Mouse (Mus musculus) cerebellum, adult (tissue): ENCODE data around the gene Dclk1.
"Not testable (repeated sequence)": the region's sequence is repeated elsewhere in the genome, so short reads cannot be mapped to it uniquely, and the experiment has no call there.

Experiments
- ATAC-seq: cut with Nextera tagmentation; 2 replicates; pipeline ENCODE4 v1.9.2; 2017; ENCODE audit warnings: mild to moderate bottlenecking, moderate library complexity, mixed read lengths; ENCODE audit not compliant: insufficient number of reproducible peaks, low FRiP score, low TSS enrichment

Dclk1 gene

DNA sequence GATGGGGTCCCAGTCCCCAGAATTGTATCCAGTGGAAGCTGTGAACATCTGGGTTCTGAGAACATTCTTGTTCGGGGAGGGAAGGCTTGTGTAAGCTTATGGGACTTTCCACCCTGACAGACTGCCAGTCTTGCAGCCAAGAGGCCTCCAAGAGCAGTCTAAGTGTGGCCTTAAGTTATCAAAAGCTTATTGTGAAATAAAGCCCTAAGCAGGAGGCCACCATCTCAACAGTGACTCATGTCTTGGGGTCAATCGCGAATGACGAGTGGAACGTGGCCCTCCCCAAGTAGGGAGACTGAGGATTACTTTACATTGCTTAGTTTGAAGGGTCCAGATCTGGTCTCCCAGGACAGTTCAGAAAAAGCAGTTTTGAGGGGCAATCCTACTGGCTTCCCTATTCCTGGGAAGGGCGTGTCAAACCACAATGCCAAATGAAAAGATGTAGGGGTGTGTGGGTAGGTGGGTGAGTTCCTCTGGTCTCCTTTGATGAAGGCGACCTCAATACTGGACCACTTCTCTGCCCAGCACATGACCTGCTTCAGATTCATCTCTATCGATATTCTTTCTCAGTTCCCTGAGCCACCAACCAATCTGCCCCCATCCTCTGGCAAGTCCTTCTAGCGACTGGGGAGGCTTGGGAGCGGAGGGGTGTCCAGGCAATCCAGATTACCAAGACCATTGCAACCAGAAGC lies at the start of gene Dclk1:
TSS of gene Dclk1 (plus strand) at position 635 of the 692 bp plus-strand sequence.
- ATAC-seq = no peak

DNA sequence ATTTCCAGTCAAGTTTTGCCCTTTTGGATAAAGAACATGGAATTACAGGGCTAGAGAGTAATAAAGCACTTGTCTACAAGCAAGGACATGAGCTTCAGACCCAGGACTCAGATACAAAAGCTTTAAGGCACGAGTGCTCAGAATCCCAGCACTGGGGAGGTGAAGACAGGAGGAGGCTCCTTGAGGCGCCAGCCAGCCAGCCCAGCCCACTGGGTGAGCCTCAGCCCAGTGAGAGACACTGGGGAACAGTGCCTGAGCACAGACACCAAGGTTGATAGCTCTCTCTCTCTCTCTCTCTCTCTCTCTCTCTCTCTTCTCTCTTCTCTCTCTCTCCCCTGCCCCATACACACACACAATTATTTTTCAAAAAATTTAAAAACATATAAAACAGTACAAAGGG lies 48.8 kb upstream of the Dclk1 start:
- ATAC-seq = no peak

DNA sequence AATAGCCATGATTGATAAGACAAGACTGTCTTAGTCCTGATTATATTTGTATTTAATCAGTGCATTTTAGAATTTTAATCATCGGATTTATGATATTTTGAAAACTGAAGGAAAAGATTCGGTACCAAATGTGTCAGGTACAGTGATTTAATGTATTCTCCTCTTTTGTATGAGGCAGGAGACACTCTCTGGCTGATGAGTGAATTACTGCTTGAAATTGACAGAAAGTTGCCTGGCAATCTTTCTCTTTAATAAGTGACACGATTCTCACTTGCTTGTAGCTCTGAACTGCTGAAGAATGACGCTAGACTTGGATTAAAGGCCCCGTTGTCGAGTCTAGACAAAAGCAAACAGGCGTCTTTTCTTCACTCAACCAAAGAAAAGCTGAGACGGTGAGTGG lies 47.4 kb upstream of the Dclk1 start:
- no peak for ATAC-seq

DNA sequence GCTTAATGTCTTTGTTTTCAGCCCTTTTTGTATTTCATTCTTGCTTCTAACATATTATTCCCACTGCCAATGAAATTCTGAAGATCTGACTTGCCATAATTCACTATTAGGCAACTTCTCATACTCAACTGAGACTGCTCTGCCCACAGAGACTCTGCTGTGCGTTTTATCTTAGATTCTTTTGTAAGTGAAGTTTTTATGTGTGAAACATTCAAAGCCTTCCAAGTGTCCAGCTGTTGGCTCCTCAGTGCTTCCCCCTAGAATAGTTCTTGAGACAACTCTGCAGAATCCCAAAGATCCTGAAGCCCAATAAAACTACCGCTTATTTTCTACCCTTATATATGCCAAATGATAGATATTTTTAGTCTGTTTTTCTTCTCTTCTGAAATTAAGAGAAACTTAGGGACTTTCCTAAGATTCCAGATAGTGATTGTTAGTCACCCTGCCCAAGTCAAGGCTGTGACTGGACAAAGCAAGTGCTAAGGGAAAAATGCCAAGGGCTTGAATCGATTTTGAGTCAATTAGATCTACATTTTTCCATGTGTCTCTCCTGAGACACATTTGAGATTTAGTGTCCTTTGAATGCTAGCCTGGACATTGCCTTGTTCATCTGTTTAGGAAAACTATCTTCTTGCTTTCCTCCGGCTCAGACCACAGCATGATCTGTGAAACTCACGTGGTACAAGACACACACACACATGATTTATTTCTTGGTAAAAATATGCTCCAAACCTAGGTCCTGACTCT lies 46.4 kb upstream of the Dclk1 start:
- no peak for ATAC-seq

DNA sequence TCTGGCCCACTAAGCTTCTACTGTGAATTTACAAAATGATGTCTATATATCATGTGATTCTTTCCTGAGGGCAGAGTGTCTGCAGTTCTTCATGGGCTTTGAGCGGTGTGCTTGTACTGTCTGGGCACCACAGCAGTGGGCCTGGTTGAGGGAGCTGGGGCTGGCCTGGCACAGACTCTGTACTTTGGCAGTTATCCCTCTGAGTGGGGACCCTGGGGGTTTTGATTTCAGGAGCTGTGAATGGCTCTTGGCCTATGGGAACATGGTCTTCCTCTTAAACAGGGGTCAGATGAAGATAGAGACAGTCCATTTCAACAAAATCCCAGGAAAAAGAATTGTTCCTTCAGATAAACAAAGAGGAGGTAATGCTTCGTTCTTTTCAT lies 45.8 kb upstream of the Dclk1 start:
- ATAC-seq = no peak

DNA sequence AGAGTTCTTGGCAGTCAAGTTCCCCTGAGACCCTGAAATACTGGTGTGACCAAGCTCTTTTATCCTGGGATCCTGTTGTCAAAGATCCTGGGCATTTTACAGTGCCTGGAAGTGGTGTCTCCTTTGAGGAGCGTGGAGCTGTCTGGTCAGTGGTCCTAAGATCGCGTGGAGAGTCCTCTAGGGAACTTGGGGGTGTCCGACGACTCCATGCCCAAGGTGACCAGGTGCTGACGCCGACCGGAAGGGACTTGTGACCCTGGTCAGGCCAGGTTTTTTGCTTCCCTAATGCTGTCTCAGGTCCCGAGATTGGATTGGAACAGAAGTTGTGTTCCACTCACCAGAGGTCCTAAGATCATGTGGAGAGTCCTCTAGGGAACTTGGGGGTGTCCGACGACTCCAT lies 38.5 kb upstream of the Dclk1 start:
- not testable (repeated sequence) for ATAC-seq

DNA sequence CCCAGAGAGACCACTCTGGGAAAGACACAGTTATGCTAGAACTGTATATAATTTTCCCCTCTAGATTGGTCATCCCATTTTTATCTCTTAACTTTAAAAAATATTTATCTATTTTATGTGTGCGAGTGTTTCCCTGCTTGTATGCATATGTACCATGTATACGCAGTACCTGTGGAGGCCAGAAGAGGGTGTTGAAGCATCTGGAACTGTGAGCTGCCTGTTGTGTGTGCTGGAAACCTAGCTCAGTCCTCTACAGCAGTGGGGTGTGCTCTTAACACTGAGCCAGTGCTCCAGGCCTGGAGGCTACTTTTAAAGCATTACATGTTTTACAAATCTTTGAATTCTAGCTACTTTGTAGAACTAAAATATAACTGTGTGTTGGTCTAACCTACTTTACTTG lies 35.8 kb upstream of the Dclk1 start:
- ATAC-seq = no peak

DNA sequence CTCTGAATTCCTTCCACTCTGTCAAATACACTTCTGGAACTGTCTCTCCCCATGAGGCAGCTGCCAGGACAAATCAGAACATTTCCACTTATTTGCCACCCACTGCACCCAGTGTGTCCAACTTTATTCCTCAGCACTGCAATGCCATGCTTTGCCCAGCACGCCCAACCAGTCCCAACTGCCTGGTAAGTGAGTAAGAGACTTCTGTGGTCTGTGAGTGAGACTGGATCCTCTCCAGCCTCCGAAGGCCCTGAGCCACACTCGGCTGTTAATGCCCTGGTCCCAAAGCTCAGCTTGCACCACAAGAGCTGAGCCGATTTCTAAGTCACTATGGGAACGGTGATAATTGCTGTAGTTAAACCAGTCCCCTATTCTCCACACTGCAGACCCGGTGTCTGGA lies 34.5 kb upstream of the Dclk1 start:
- ATAC-seq = no peak; the same call in 1 of the 2 replicates

DNA sequence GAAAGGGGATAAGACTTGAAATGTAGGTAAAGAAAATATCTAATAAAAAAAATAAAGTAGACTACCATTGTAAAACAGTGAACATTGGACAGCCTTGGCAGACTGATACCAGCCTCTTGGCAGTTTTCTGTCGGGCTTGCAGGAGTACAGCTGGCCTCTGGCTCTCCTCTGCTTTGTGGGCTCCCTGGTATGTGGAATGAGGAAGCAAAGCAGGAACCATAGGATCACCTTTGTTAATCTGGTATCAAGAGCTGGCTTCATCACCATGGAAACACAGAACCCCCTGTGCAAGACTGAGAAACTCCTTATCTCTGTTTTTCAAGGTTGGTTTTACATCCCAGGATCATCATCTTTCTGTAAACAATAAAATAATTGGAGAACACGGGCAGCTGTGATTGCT lies 29.9 kb upstream of the Dclk1 start:
- ATAC-seq = no peak

DNA sequence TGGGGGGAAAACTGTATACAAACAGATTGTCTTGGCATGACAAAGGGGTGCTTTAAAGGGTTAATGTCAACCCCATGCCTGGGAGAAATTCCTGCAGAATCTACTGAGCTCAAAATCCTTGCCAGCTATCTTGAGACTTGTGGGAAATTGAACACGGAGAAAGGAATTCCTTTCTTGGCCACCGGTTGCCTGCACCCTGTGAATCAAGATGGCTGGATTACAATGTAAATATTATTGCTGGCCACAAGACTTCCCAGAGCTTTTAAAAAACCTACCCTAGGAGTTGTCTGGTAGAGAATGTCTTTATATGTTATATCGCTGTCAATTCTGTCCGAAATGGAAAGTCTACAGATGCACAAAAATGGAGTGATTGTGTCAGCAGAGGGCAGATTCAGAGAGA lies 28.4 kb upstream of the Dclk1 start:
- no peak for ATAC-seq

DNA sequence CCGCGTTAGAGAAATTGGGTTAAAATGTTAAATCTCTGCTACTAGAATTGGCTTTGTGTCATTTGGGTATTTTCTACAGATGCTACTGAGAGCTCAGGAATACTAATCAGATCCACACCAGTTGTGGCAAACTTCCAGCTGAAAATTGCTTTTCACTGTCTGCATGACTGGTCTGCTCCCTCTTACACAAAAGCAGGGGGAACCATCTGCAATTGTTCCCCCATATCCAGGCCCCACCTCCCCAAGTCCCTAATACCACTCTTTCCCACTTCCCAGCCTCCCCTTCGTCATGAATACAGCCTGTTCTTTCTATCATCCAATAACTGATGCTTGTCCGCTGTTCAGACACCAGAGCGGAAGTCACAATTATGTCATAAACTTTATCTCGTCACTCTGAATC lies 27.8 kb upstream of the Dclk1 start:
- ATAC-seq = no peak

DNA sequence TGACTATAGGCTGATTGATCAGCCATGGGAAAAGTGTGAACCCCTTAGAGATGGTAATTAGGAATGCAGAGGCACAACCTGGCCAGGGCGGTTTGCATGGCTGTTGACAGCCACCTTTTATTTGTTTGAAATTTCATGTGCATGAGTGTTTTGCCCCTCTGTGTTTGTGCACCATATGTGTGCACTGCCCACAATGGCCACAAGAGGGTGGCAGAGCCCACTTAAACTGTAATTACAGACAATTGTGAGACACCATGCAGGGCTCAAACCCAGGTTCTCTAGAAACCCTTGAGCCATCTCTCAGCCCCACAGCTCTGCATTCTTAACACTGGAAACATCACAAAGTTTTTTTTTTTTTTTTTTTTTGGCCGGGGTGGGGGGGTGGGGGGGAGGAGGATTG lies 19.7 kb upstream of the Dclk1 start:
- ATAC-seq = no peak

DNA sequence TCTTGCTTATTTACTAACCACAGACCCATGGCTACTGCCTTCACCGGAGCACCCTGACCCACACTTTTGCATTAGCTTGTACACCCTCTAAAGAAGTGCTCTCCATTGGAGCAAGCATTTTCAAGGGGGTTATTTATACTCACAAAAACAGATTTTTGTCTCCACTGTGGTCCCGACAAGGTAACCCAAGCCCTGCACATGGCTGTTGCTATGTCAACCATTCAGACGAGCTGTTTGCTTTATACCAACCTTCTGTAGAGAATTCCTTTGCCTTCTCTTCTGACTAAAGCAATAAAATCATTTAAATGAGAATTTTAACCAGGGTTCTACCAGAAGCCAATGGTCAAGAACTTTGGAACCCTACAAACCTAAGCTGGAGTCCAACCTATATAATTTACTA lies 18.3 kb upstream of the Dclk1 start:
- ATAC-seq = no peak

DNA sequence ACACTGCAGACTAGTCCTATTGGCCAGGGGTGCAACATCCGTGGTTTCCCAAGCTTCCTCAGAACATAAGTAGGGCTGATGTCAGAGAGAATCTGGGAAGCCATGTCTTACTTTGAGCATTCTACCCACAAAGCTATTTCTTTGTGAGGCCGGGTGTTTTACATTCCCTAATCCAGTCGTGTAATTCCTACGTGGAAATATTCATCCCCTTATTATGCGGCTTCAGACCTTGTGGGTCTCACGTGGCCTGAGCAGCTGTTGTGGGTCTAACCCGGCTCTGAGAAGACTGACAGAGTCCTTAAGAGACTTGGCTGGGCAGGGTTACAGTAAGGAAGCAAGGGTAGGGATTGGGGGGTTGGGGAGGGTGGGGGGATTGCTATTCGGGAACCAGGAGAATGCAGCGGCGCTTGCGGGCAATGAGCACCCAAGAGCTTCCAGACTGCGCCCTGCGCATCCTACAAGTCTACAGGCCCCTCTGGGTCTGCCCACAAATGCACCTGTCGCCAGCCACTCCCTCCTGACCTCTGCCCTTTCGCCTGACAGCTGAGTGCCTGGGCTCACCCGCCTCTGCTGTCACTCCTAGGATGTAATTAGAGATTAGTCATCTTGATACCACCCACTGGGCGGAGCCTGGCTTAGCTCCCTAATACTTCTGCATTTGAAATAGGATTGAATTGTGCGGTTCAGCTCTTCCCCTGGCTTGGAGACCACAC lies 15.5 kb upstream of the Dclk1 start:
- no peak for ATAC-seq

DNA sequence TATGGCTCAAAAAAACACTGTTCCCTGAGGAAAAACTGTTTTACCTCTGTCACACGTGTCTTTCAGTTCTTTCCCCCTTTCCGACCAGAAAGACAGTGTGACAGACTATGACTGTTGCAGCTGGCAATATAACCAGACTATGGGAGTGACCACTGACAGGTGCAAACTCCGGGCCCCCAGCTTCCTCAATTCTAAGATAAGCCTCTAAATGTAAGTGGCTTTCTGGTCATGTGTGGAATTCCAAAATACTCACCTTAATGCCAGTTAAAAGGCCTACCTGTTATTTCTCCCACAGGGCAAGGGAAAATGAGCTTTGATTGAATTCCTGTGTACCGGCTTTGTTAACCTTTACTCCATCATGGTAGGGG lies 15.0 kb upstream of the Dclk1 start:
- no peak for ATAC-seq

DNA sequence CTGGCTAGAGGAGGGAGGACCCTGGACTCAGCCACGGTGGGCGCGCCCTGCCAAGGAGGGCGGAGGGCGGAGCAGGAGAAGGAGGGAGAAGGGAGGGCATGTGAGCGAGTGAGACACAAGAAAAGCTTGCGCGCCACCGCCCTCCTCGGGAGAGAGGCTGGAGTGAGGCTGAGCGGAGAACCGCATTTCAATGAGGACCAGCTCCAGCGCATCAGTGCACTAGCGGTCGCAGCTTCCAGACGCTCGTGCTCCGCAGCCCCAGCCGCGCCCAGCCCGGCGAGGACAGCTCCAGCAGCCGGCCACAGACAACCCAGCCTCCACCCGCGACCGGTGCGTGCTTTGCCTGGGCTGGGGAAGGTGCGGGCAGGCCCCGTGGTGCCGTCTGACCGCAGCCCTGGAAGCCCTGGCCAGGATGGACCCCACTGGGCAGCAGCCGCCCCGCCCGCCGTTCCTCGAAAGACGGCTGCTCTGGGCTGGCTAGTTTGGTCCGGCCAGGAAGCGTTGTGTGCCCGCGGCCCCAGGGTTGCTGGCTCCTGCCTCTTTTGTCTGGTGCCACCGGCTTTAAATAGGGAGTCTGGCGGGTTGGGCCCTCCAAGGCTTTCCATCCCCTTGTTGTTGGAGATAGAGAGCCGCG lies 375 bp downstream of the Dclk1 start:
- ATAC-seq = peak; percentile 36

DNA sequence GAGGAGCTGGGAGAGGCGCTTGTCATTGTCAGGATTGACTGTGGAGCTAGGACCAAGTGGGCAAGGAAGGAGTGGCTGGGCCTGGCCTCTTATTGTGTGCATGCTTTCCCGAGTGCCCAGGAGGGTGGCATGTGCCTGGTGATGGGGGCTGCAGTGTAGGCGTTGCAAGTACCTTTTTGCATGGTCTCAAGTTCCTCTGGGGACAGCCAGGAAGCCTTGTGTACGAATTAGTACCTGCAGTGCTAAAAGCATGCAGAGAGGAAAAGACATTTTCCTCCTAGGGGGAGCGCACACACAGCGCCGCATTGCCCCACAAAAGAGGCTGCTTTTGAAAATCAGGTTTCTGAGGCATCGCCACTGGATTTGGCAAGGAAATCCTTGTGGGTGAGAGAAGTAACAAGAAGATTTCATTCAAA lies 900 bp downstream of the Dclk1 start:
- no peak for ATAC-seq

DNA sequence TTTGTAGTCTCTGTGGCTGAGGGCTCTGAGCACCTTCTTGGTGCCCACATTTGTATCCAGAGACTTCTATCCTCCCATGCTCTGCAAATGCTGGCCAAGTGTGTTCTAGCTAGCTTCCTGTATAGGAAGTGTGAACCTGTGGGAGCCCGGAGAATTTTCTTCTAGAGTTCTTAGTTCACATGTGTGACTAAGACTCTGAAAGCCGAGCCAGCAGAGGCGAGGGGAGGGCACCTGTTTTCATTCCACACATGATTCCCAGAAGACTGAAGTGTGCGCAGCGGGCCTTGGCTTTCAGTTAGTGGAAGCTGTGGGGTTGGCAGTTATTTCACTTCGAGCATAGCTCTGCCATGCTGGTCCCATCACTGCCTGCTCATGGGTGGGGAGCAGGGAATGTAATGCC lies 1.9 kb downstream of the Dclk1 start:
- ATAC-seq = no peak

DNA sequence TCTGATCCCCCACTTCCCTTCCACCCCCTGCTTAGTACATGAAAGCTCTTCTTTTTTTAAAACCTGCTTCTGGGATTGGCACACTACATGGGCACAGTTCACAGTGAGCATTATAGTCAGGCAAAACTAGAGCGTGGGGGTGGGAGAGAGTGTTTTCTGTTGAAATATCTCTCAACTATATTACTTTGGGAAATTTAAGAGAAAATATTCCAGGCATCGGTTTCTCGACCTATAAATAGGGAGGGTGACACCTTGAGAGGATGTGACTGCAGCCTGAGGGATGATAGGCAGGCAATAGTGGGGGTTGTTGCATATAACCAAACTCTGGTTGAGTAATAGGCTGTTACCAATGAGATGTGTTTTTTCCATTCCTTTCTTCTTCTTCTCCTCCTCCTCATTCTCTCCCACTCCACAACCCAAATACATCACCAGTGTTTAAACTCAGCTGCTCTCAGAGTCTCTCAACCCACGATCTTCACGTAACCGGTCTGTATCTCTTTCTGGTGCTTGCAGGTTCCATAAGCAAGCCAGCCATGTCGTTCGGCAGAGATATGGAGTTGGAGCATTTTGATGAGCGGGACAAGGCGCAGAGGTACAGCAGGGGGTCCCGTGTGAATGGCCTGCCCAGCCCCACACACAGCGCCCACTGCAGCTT lies 4.6 kb downstream of the Dclk1 start:
- ATAC-seq = no peak

DNA sequence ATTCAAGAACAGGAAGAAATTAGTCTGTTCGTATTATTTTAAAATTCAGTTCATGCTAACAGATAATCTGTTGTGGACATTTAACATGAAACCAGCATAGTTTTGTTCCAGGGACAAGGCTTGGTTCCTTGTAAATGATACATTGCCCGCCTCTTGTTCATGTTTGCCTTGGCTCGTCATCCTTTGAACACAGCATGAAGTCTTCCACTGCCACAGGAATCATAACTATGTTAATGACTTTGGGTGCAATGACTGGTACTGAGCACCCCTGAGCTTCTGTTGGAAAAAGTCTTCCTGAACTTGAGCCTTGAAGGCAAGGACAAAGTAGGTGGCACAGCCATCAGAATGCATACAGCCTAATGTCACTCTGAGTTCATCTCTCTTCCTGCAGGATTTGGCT lies 5.9 kb downstream of the Dclk1 start:
- ATAC-seq = no peak; the same call in 1 of the 2 replicates

DNA sequence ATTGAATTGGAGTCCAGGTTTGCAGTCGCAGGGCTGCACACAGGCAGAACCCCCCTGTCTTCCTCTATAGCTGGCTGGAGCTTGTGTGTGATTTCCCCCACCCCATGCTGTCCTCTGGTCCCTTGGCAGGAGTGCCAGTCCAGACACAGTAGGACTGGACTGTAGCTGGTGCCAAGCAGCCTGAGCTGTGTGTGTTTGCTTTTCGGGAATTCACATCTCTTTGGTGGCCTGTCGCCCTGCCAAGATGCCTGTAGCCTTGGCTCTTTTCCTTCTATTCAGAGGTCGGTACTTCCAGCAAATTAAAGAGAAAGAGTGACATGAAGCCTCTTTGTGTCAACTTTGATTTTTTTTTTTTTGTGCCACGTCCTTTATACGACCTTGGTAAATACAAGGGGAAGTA lies 6.3 kb downstream of the Dclk1 start:
- ATAC-seq = peak; percentile 86
